Mouse (Mus musculus) E14TG2a.4 (cell line): Measurements from ENCODE around the gene Slc4a4.

Source experiments
- H3K27me3 ChIP-seq: 2 replicates; pipeline ENCODE4 v1.6.1; 2014; ENCODE audit warnings: low read length, control low read depth; ENCODE audit not compliant: insufficient read depth
- H3K36me3 ChIP-seq: 2 replicates; pipeline ENCODE4 v1.6.1; 2014; ENCODE audit warnings: low read length, control low read depth; ENCODE audit not compliant: insufficient read depth
- H3K4me1 ChIP-seq: replicated peaks from 2 replicates; pipeline ENCODE4 v1.6.1; 2014; ENCODE audit warnings: low read depth, low read length, control low read depth
- H3K4me3 ChIP-seq: replicated peaks from 2 replicates; pipeline ENCODE4 v1.5.1; 2014; ENCODE audit warnings: mild to moderate bottlenecking, low read length
- H3K9me3 ChIP-seq: 2 replicates; pipeline ENCODE4 v1.6.1; 2014; ENCODE audit warnings: low read length, control low read depth
- CTCF ChIP-seq: conservative IDR thresholded peaks from 2 replicates; pipeline ENCODE4 v1.5.1; 2014; ENCODE audit warnings: low read length
- NANOG ChIP-seq: IDR thresholded peaks from 2 replicates; pipeline ENCODE4 v1.6.1; 2014; ENCODE audit warnings: borderline replicate concordance, low read length, mixed read lengths
- POU5F1 ChIP-seq: IDR thresholded peaks from 2 replicates; pipeline ENCODE4 v1.6.1; 2014; ENCODE audit warnings: low read length, borderline replicate concordance

Slc4a4 gene

DNA sequence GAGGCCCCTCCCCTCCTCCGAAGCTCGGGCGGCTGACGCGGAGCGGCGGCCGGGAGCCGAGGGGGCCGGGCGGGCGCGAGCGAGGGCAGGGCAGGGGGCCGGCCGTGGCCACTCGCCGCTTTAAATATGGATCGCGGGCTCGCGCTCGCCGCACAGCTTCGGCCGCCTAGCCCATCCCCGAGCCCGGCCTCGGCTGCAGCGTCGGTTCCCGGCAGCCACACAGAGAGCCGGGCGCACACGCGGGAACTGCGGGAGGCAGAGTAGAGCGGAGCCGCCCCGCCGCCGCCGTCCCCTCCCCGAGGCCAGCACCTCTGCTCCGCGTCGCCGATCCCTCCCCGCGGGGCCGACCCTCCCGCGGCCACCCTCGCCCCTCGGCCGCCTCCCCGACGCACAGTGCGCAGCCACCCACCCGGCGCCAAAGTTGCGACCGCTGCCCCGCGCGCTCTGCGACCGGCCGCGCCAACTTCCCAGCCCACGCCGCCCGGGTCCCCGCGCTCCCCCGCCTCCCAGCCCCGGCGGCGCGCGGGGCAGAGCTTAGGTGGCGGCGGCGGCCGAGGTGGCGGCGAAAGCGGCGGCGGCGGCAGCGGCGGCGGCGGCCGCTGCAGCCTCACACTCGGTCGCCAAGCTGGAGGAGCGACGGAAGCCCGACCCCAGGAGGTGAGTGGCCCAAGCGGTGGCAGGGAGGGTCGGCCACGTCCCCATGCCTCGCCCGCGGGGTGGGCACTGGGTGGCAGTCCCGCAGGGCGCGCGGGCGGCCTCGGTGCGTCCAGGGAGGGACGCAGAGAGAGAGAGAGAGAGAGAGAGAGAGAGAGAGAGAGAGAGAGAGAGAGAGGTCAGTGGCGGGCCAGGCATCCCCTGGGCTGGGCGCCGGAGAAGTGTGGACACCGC lies at the start of gene Slc4a4:
Gene Slc4a4 (plus strand): TSS at position 151 of the 888 bp plus-strand sequence.
- Histone ChIP-seq H3K4me1 (peaks cover 11% of the 10 kb centered on the region), H3K36me3 (no peaks in the 10 kb centered on the region), H3K27me3 (peaks cover 60% of the 10 kb centered on the region), H3K9me3 (no peaks in the 10 kb centered on the region; the same call in 1 of the 2 replicates), H3K4me3 (peak within 1 kb of the TSS; percentile 85)
- TF ChIP-seq CTCF (no peak), NANOG (no peak), POU5F1 (no peak)

GRCm38 (mm10) chr5:88840080-88840798 lies 46.4 kb upstream of the Slc4a4 start:
- H3K27me3 ChIP-seq, result no peaks in the 10 kb centered on the region
- H3K9me3 ChIP-seq, result no peaks in the 10 kb centered on the region
- TF ChIP-seq NANOG (no peak), POU5F1 (no peak), CTCF (no peak)
- H3K4me3 ChIP-seq, result no peak overlapping the region
- H3K4me1 ChIP-seq, result no peaks in the 10 kb centered on the region
- no peaks in the 10 kb centered on the region for H3K36me3 ChIP-seq

DNA sequence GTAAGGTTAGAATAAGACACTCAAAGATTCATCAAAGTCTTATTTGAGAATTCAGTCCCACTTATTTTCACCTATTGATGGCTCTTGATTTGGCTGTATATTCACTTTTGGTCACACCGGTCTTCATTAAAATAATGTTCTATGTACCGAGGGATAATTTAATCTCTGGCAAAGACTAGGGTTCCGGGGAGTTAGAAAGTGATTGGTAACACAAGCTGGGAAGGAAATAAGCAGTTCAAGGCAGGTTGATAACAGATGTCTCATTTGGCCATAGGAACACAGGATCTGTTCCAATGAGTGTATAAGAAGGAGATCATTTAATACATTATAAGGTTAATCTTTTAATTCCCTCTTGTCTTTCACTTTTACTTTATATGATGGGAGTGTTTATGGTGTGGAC lies 29.3 kb upstream of the Slc4a4 start:
- TF ChIP-seq CTCF (no peak), POU5F1 (no peak), NANOG (no peak)
- Histone ChIP-seq H3K27me3 (no peaks in the 10 kb centered on the region), H3K4me1 (no peaks in the 10 kb centered on the region), H3K4me3 (no peak overlapping the region), H3K9me3 (no peaks in the 10 kb centered on the region), H3K36me3 (no peaks in the 10 kb centered on the region)

DNA sequence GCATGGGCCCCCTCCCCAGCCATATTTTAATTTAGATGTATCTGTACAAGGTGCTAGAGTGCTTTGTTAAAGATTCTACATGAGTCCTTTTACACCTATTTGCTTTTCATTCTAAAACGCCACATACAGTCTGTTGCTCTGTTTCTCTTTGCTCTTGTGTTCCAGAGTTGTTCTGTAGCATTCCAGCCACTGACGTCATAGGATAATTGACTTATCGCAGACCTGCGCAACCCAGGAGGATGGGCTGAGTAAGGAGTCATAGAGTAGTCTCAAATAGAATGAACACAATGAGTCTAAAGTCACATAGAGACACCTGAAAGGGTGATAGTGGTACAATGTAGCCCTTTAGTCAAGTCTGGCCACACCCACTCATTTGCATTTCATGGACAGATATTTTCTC lies 28.8 kb upstream of the Slc4a4 start:
- Histone ChIP-seq H3K9me3 (no peaks in the 10 kb centered on the region), H3K4me1 (no peaks in the 10 kb centered on the region), H3K27me3 (no peaks in the 10 kb centered on the region), H3K4me3 (no peak overlapping the region), H3K36me3 (no peaks in the 10 kb centered on the region)
- TF ChIP-seq POU5F1, result no peak
- TF ChIP-seq CTCF, result no peak
- TF ChIP-seq NANOG, result no peak

GRCm38 (mm10) chr5:88858226-88858625 lies 28.4 kb upstream of the Slc4a4 start:
- no peak overlapping the region for H3K4me3 ChIP-seq
- TF ChIP-seq CTCF, result no peak
- TF ChIP-seq NANOG, result no peak
- no peak for TF ChIP-seq POU5F1
- H3K4me1 ChIP-seq, result no peaks in the 10 kb centered on the region
- H3K9me3 ChIP-seq, result no peaks in the 10 kb centered on the region
- no peaks in the 10 kb centered on the region for H3K36me3 ChIP-seq
- H3K27me3 ChIP-seq, result no peaks in the 10 kb centered on the region

DNA sequence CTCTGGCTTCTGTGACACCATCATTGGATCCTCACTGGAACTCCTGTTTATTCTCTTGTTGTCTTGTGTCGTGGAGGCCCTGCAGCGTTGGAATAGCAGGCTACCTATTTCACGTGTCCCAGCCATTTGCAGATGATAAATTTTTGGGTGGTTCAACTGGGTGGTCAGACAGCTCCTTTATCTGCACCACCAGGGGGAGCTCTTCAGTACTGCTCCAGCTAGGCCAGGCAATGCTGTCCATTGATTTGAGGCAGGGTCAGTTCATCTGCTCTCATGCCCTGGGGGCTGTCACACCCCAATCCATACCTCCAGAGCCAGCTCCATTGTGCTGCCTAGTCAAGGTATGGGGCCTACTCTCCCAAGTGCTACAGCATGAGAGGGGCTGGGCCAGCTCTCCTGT lies 24.5 kb upstream of the Slc4a4 start:
- H3K9me3 ChIP-seq, result no peaks in the 10 kb centered on the region
- no peaks in the 10 kb centered on the region for H3K27me3 ChIP-seq
- no peaks in the 10 kb centered on the region for H3K36me3 ChIP-seq
- TF ChIP-seq NANOG (no peak), CTCF (peak; percentile 74)
- H3K4me1 ChIP-seq, result no peaks in the 10 kb centered on the region
- H3K4me3 ChIP-seq, result no peak overlapping the region

GRCm38 (mm10) chr5:88862794-88863193 lies 23.8 kb upstream of the Slc4a4 start:
- Histone ChIP-seq H3K4me1 (no peaks in the 10 kb centered on the region), H3K36me3 (no peaks in the 10 kb centered on the region), H3K9me3 (no peaks in the 10 kb centered on the region), H3K27me3 (no peaks in the 10 kb centered on the region), H3K4me3 (no peak overlapping the region)
- TF ChIP-seq POU5F1, result no peak
- no peak for TF ChIP-seq NANOG
- no peak for TF ChIP-seq CTCF

GRCm38 (mm10) chr5:88884101-88884500 lies 2.5 kb upstream of the Slc4a4 start:
- Histone ChIP-seq H3K4me3 (no peak overlapping the region), H3K36me3 (no peaks in the 10 kb centered on the region), H3K27me3 (peaks cover 45% of the 10 kb centered on the region), H3K9me3 (no peaks in the 10 kb centered on the region; the same call in 1 of the 2 replicates), H3K4me1 (peaks cover 11% of the 10 kb centered on the region)
- TF ChIP-seq CTCF (peak; percentile 55), NANOG (no peak), POU5F1 (no peak)
